Mouse (Mus musculus): ENCODE measurements around the gene Gm20479. TPM values are rescaled to one million over a fixed set of nuclear protein-coding genes. Genes with fewer than 3 reads are reported as not detected.

Gm20479 gene
- polyA plus RNA-seq, 1 experiment from 2014 or later = not detected

- Histone ChIP-seq H3K4me2 (replicated peaks) (no peak overlapping the region), H3K9me3 (no peaks in the 10 kb centered on the region), H3K27me3 (peaks cover 78% of the 10 kb centered on the region), H3K36me3 (no peaks in the 10 kb centered on the region), H3K27ac (no peak overlapping the region), H3K4me1 (replicated peaks) (peaks cover 15% of the 10 kb centered on the region), H3K9ac (replicated peaks) (no peak overlapping the region), H3K4me3 (replicated peaks) (no peak overlapping the region)
- WGBS = 3% methylated on average over 29 of the region's 29 CpGs
- no peak for ATAC-seq
Observed at GRCm38 (mm10) chr7:27364379-27364778, 7.2 kb upstream of the Gm20479 start.

GRCm38 (mm10) chr7:27361283-27361946 is 4.2 kb upstream of the Gm20479 start:
- WGBS = under 1% methylated on average over 52 of the region's 52 CpGs
- H3K4me2 ChIP-seq (replicated peaks) = peak overlapping the region; percentile 65
- no peaks in the 10 kb centered on the region for H3K36me3 ChIP-seq
- no peak overlapping the region for H3K27ac ChIP-seq
- peaks cover 17% of the 10 kb centered on the region for H3K4me1 ChIP-seq (replicated peaks)
- no peaks in the 10 kb centered on the region for H3K9me3 ChIP-seq
- H3K9ac ChIP-seq (replicated peaks) = peak overlapping the region; percentile 70
- ATAC-seq = peak; percentile 96
- peaks cover 75% of the 10 kb centered on the region for H3K27me3 ChIP-seq
- H3K4me3 ChIP-seq (replicated peaks) = peak overlapping the region; percentile 54

GRCm38 (mm10) chr7:27360749-27361148 is 3.5 kb upstream of the Gm20479 start:
- Histone ChIP-seq H3K4me1 (replicated peaks) (peaks cover 20% of the 10 kb centered on the region), H3K9me3 (no peaks in the 10 kb centered on the region), H3K9ac (replicated peaks) (no peak overlapping the region), H3K4me3 (replicated peaks) (peak overlapping the region; percentile 54; the same call in 1 of the 2 replicates), H3K4me2 (replicated peaks) (peak overlapping the region; percentile 65), H3K27ac (no peak overlapping the region), H3K36me3 (no peaks in the 10 kb centered on the region), H3K27me3 (peaks cover 69% of the 10 kb centered on the region)
- no peak for ATAC-seq
- WGBS = 55% methylated on average over 6 of the region's 6 CpGs

GRCm38 (mm10) chr7:27359706-27360358 is 2.6 kb upstream of the Gm20479 start:
- 87% methylated on average over 9 of the region's 9 CpGs for WGBS

GRCm38 (mm10) chr7:27359162-27359561 is 1.9 kb upstream of the Gm20479 start:
- H3K27me3 ChIP-seq = peaks cover 54% of the 10 kb centered on the region
- H3K4me1 ChIP-seq (replicated peaks) = peaks cover 31% of the 10 kb centered on the region
- ATAC-seq = no peak
- H3K9me3 ChIP-seq = no peaks in the 10 kb centered on the region
- WGBS = 65% methylated on average over 2 of the region's 2 CpGs
- no peaks in the 10 kb centered on the region for H3K36me3 ChIP-seq
- no peak overlapping the region for H3K27ac ChIP-seq
- no peak overlapping the region for H3K4me2 ChIP-seq (replicated peaks)
- H3K9ac ChIP-seq (replicated peaks) = no peak overlapping the region
- no peak overlapping the region for H3K4me3 ChIP-seq (replicated peaks)

More at GRCm38 (mm10) chr7:27359706-27360358, 2.6 kb upstream of the Gm20479 start:
- Histone ChIP-seq H3K4me3 (replicated peaks) (no peak overlapping the region), H3K27me3 (peaks cover 60% of the 10 kb centered on the region), H3K27ac (no peak overlapping the region), H3K36me3 (no peaks in the 10 kb centered on the region), H3K9ac (replicated peaks) (no peak overlapping the region), H3K9me3 (no peaks in the 10 kb centered on the region), H3K4me2 (replicated peaks) (no peak overlapping the region), H3K4me1 (replicated peaks) (peaks cover 25% of the 10 kb centered on the region)
- no peak for ATAC-seq

- no peak overlapping the region for H3K4me3 ChIP-seq (replicated peaks)
- H3K27ac ChIP-seq = no peak overlapping the region
- H3K4me1 ChIP-seq (replicated peaks) = peaks cover 39% of the 10 kb centered on the region
- peak overlapping the region; percentile 71; the same call in 1 of the 2 replicates for H3K4me2 ChIP-seq (replicated peaks)
- peaks cover 11% of the 10 kb centered on the region for H3K36me3 ChIP-seq
- peaks cover 39% of the 10 kb centered on the region for H3K27me3 ChIP-seq
- H3K9ac ChIP-seq (replicated peaks) = no peak overlapping the region
- ATAC-seq = no peak
- 24% methylated on average over 3 of the region's 3 CpGs for WGBS
- no peaks in the 10 kb centered on the region for H3K9me3 ChIP-seq
Observed at GRCm38 (mm10) chr7:27357595-27357978, 368 bp upstream of the Gm20479 start.

GRCm38 (mm10) chr7:27356248-27356647 is 971 bp downstream of the Gm20479 start:
- Histone ChIP-seq H3K4me2 (replicated peaks) (peak overlapping the region; percentile 71), H3K27me3 (peaks cover 34% of the 10 kb centered on the region), H3K36me3 (peaks cover 25% of the 10 kb centered on the region), H3K27ac (no peak overlapping the region), H3K9ac (replicated peaks) (peak overlapping the region; percentile 77), H3K4me3 (replicated peaks) (peak overlapping the region; percentile 67), H3K9me3 (no peaks in the 10 kb centered on the region), H3K4me1 (replicated peaks) (peaks cover 35% of the 10 kb centered on the region)
- peak; percentile 59 for ATAC-seq
- 2% methylated on average over 16 of the region's 16 CpGs for WGBS

- Histone ChIP-seq H3K9ac (replicated peaks) (peak within 1 kb of the TSS; percentile 77), H3K4me3 (replicated peaks) (peak within 1 kb of the TSS; percentile 67), H3K4me2 (replicated peaks) (peak within 1 kb of the TSS; percentile 71), H3K9me3 (no peaks in the 10 kb centered on the region), H3K4me1 (replicated peaks) (peaks cover 31% of the 10 kb centered on the region), H3K27me3 (peaks cover 34% of the 10 kb centered on the region), H3K27ac (peak within 1 kb of the TSS; percentile 73), H3K36me3 (peaks cover 27% of the 10 kb centered on the region)
- peak; percentile 94 for ATAC-seq
- under 1% methylated on average over 34 of the region's 34 CpGs for WGBS
Observed at GRCm38 (mm10) chr7:27355745-27356240, 1.4 kb downstream of the Gm20479 start, which contains the start of gene Shkbp1. Gene Shkbp1, minus strand, starts transcription at chr7:27356019.

GRCm38 (mm10) chr7:27355261-27355660 is 2.0 kb downstream of the Gm20479 start:
- peaks cover 30% of the 10 kb centered on the region for H3K4me1 ChIP-seq (replicated peaks)
- H3K9ac ChIP-seq (replicated peaks) = peak overlapping the region; percentile 77
- H3K27me3 ChIP-seq = peaks cover 34% of the 10 kb centered on the region
- peak overlapping the region; percentile 67 for H3K4me3 ChIP-seq (replicated peaks)
- peak overlapping the region; percentile 71 for H3K4me2 ChIP-seq (replicated peaks)
- ATAC-seq = peak; percentile 7
- peak overlapping the region; percentile 73; the same call in 1 of the 2 replicates for H3K27ac ChIP-seq
- 9% methylated on average over 14 of the region's 14 CpGs for WGBS
- peaks cover 32% of the 10 kb centered on the region for H3K36me3 ChIP-seq
- H3K9me3 ChIP-seq = no peaks in the 10 kb centered on the region

- Histone ChIP-seq H3K9ac (replicated peaks) (peak overlapping the region; percentile 77), H3K4me3 (replicated peaks) (peak overlapping the region; percentile 67), H3K9me3 (no peaks in the 10 kb centered on the region), H3K4me1 (replicated peaks) (peaks cover 30% of the 10 kb centered on the region), H3K4me2 (replicated peaks) (peak overlapping the region; percentile 71), H3K36me3 (peaks cover 35% of the 10 kb centered on the region), H3K27me3 (peaks cover 32% of the 10 kb centered on the region), H3K27ac (0 out of 2 replicates have a peak overlapping the region, but pooled peaks have one; percentile 73)
- 56% methylated on average over 4 of the region's 4 CpGs for WGBS
- no peak for ATAC-seq
Observed at GRCm38 (mm10) chr7:27354783-27355182, 2.4 kb downstream of the Gm20479 start.

- peaks cover 26% of the 10 kb centered on the region for H3K27me3 ChIP-seq
- H3K36me3 ChIP-seq = peaks cover 42% of the 10 kb centered on the region
- WGBS = 27% methylated on average over 6 of the region's 6 CpGs
- peaks cover 30% of the 10 kb centered on the region for H3K4me1 ChIP-seq (replicated peaks)
- H3K4me3 ChIP-seq (replicated peaks) = peak overlapping the region; percentile 67
- no peaks in the 10 kb centered on the region for H3K9me3 ChIP-seq
- no peak overlapping the region for H3K27ac ChIP-seq
- H3K4me2 ChIP-seq (replicated peaks) = peak overlapping the region; percentile 71
- peak overlapping the region; percentile 77; the same call in 1 of the 2 replicates for H3K9ac ChIP-seq (replicated peaks)
- ATAC-seq = no peak
Observed at GRCm38 (mm10) chr7:27354144-27354543, 3.1 kb downstream of the Gm20479 start.

GRCm38 (mm10) chr7:27345444-27345843 is 11.8 kb downstream of the Gm20479 start:
- H3K4me2 ChIP-seq (replicated peaks) = no peak overlapping the region
- H3K36me3 ChIP-seq = peaks cover 85% of the 10 kb centered on the region
- no peaks in the 10 kb centered on the region for H3K4me1 ChIP-seq (replicated peaks)
- H3K4me3 ChIP-seq (replicated peaks) = no peak overlapping the region
- no peak; the same call in 1 of the 2 replicates for ATAC-seq
- 13% methylated on average over 6 of the region's 6 CpGs for WGBS
- no peaks in the 10 kb centered on the region for H3K9me3 ChIP-seq
- no peaks in the 10 kb centered on the region for H3K27me3 ChIP-seq
- H3K27ac ChIP-seq = no peak overlapping the region
- H3K9ac ChIP-seq (replicated peaks) = no peak overlapping the region
